Mouse (Mus musculus): ENCODE data around the gene Trak1.

DNA sequence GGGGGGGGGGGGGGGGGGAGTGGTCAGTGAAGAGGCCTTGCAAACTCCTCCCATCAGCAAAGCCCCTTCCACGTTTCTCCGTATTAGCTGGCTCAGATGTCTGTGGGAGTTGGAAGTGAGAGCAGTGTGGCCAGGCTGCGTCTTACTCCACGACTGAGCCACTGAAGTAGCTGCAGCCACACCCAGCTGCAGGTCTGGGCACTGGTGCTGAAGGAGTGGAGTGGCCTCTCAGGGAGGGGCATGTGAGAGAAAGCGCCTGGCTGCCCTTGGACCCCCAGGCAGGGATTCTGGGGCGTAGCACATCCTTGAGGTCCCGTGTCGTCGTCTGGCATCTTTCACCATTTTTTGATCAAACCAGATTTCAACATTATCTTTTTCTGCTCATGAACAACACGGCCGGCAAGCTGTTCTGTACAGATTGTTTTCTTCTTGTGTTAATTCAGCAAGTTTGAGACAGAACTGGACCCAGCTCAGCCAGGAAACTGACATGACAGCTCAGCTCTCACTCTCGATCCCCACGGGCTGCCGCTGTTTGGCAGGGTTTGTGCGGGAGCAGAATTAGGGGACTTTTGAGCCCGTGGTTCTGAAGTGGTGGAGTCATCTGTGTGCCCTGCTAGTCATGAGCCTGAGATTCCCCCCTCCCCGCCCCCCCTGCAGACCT, 100.9 kb downstream of the Trak1 start:
- TF ChIP-seq POLR2A (IDR thresholded peaks at IDR 0.05; ENCODE audit: low read depth, low read length) (no peak), CTCF (IDR thresholded peaks at IDR 0.05; ENCODE audit: borderline replicate concordance, insufficient read depth, low read length) (no peak)
